Mouse (Mus musculus) G1E (cell line): ENCODE measurements around the gene Wdr95.

ENCODE experiments used
- CTCF ChIP-seq: IDR thresholded peaks from 2 replicates; pipeline ENCODE4 v1.5.1; 2012; ENCODE audit warnings: low read depth, low read length, inconsistent platforms, mixed read lengths
- GATA1 ChIP-seq: IDR thresholded peaks from 2 replicates; pipeline ENCODE4 v1.6.1; 2012; ENCODE audit warnings: borderline replicate concordance, low read length, inconsistent platforms, mixed read lengths
- GATA2 ChIP-seq: IDR thresholded peaks from 2 replicates; pipeline ENCODE4 v1.6.1; 2012; ENCODE audit warnings: low read depth, low read length, inconsistent platforms, borderline replicate concordance
- TAL1 ChIP-seq: conservative IDR thresholded peaks from 2 replicates; pipeline ENCODE4 v1.6.1; 2012; ENCODE audit warnings: low read depth, low read length, inconsistent platforms, mixed read lengths

DNA sequence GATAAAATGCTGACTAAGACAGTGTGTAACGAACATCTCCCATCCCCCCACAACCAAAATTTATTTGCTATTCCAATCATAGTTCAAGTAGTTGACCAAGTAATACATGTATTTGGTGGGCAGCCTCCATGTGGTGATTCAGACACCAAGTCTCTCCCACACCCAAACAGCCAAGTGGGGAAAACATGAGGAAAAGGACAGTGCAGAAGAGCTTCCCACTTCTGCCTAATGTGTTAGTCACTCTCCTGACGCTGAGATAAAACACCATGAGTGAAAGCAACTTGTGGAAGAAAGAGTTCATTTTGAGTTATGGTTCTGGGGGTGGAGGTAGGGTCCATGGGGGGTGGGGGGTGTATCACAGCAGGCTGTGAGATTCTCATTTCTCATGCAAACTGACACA is 5.4 kb downstream of the Wdr95 start:
- no peak for TF ChIP-seq CTCF
- no peak for TF ChIP-seq TAL1
- no peak for TF ChIP-seq GATA2
- no peak for TF ChIP-seq GATA1
